Mouse (Mus musculus): Measurements from ENCODE around the gene Akna.

DNA sequence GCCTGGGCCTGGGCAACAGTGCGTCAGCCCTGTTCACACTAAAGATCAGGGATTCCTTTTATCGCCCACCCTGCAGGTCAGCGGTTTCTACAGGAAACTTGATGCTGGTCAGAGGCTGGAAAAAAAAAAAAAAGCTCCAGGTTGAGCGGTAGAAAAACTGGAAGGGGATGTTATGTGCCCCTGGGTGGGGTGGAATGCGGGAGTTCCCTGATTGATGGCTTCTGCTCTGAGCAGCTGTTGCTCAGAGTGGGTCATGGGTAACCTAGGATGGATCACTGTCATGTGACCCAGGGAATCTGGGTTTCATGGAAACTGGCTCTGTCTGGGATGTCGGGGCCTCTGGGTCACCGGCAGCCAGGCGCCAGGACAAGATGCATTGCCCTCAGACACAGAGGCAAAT, 23.2 kb upstream of the Akna start:
- TF ChIP-seq EP300 (IDR thresholded peaks at IDR 0.05; ENCODE audit: low read depth): no peak
- TF ChIP-seq CTCF (IDR thresholded peaks at IDR 0.05; ENCODE audit: low read depth): no peak

All from liver, postnatal 0 days (tissue).